Mouse (Mus musculus) neural tube, embryonic 12.5 days (tissue): ENCODE data around the gene Rapgef5. TPM values are rescaled to one million over a fixed set of nuclear protein-coding genes. Genes with fewer than 3 reads are reported as not detected.

ENCODE experiments used
- ATAC-seq: fragments of 200-750 bp; cut with Nextera tagmentation; 2 replicates; pipeline ENCODE4 v1.8.0; 2017; ENCODE audit warnings: low read depth, mild to moderate bottlenecking, moderate TSS enrichment, moderate library complexity; ENCODE audit not compliant: low FRiP score
- H3K27ac ChIP-seq: fragments of 300-500 bp; sonication (generic); 2 replicates; pipeline ENCODE4 v1.5.1; 2016
- H3K27me3 ChIP-seq: fragments of 300-500 bp; sonication (generic); replicated peaks from 2 replicates; pipeline ENCODE4 v1.6.1; 2016; ENCODE audit warnings: mild to moderate bottlenecking
- H3K36me3 ChIP-seq: fragments of 300-500 bp; sonication (generic); 2 replicates; pipeline ENCODE4 v1.6.1; 2016; ENCODE audit warnings: mild to moderate bottlenecking
- H3K4me1 ChIP-seq: fragments of 300-500 bp; sonication (generic); 2 replicates; pipeline ENCODE4 v1.6.1; 2016
- H3K4me2 ChIP-seq: fragments of 300-500 bp; sonication (generic); replicated peaks from 2 replicates; pipeline ENCODE4 v1.6.1; 2016; ENCODE audit warnings: mild to moderate bottlenecking
- H3K4me3 ChIP-seq: fragments of 300-500 bp; sonication (generic); 2 replicates; pipeline ENCODE4 v1.5.1; 2016
- H3K9ac ChIP-seq: fragments of 300-500 bp; sonication (generic); 2 replicates; pipeline ENCODE4 v1.6.1; 2016; ENCODE audit warnings: mild to moderate bottlenecking
- H3K9me3 ChIP-seq: fragments of 300-500 bp; sonication (generic); 2 replicates; pipeline ENCODE4 v1.6.1; 2016; ENCODE audit warnings: mild to moderate bottlenecking
- WGBS: fragments of 180-500 bp; shearing (Covaris S2); methylation state at CpG from one replicate; pipeline ENCODE4 v1.1.7; 2016; 5-methylcytosine and 5-hydroxymethylcytosine counted together
- polyA plus RNA-seq: library from polyadenylated mRNA; unstranded; fragments of >200 nt; fragmentation: Nextera tagmentation; extraction: Ambion mirVana; gene quantifications from 2 replicates; pipeline ENCODE4 v1.2.1, GENCODE M21; 2016

The Rapgef5 gene
- 35.8 and 37.3 TPM in 2 replicates for polyA plus RNA-seq

DNA sequence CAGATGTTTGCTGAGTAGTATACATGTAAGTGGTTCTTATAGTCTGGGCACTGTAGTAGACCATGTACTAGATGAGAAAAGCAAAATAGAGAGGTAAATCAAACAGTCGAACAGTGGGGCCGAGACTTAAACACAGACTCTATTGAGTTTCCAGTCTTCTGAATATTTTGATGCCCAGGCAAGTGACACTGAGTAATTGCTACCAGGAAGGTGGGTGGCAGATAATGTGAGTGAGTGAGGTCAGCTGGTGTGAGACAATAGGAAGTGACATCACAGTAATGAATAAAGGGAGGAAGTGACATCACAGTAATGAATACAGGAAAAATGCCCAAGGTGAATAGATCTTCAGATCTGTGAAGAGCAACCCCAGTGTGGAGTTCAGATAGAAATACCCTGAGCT is at the start of gene Rapgef5:
Rapgef5 (plus strand) TSS at position 301 of the 400 bp plus-strand sequence.
- no peak within 1 kb of the TSS for H3K9ac ChIP-seq
- H3K4me3 ChIP-seq: no peak within 1 kb of the TSS
- 93% methylated on average over 2 of the region's 2 CpGs for WGBS
- H3K4me1 ChIP-seq: no peaks in the 10 kb centered on the region
- no peaks in the 10 kb centered on the region for H3K9me3 ChIP-seq
- H3K4me2 ChIP-seq: no peak within 1 kb of the TSS
- H3K36me3 ChIP-seq: no peaks in the 10 kb centered on the region
- no peak within 1 kb of the TSS for H3K27ac ChIP-seq
- H3K27me3 ChIP-seq: no peaks in the 10 kb centered on the region
- ATAC-seq: no peak

DNA sequence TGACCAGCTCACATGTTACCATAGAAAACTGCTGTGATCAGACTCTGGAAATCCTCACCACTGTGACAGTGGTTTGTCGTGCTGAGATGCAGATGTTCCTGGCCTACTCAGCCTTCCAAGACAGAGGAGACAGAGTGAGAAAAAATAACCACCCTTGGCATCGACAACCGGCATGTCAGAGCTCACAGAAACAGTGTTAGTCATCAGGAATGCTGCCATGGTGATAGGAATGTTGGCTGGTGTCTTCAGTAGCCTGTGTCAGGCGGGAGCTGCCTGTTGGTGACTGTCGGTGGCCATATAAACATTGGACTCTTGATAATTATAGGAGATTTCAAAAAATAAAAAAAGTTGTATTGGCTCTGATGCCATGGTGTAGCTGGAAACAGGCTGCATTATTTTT is 48.0 kb upstream of the Rapgef5 start:
- no peak for ATAC-seq
- 77% methylated on average over 5 of the region's 5 CpGs for WGBS

DNA sequence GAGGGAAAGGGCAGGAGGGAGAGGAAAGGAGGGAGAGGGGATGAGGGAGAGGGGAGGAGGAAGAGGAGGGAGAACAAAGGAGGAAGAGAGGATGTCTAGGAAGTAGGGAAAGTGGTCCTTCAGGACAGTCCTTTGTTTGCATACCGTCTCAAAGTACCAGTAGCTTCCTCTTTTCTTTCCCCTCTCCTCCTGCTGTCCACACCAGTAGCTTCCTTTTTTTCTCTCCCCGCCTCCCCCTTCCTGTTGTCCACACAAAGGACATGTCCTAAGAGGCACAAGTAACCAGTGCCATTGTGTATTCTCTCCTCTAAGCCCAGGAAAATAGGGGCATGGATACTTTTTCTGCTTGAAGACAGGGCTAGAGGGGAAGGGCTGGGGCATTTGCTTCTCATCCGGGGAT is 37.3 kb upstream of the Rapgef5 start:
- no peak for ATAC-seq
- H3K9ac ChIP-seq: no peak overlapping the region
- no peak overlapping the region for H3K27ac ChIP-seq
- 52% methylated on average over 3 of the region's 3 CpGs for WGBS
- H3K36me3 ChIP-seq: no peaks in the 10 kb centered on the region
- H3K4me3 ChIP-seq: no peak overlapping the region
- no peaks in the 10 kb centered on the region for H3K4me1 ChIP-seq
- no peak overlapping the region for H3K4me2 ChIP-seq
- H3K27me3 ChIP-seq: no peaks in the 10 kb centered on the region
- no peaks in the 10 kb centered on the region for H3K9me3 ChIP-seq

More for the DNA sequence above, 48.0 kb upstream of the Rapgef5 start:
- Histone ChIP-seq H3K36me3 (no peaks in the 10 kb centered on the region), H3K4me2 (no peak overlapping the region), H3K4me1 (no peaks in the 10 kb centered on the region), H3K27me3 (no peaks in the 10 kb centered on the region), H3K9ac (no peak overlapping the region), H3K27ac (no peak overlapping the region), H3K4me3 (no peak overlapping the region), H3K9me3 (no peaks in the 10 kb centered on the region)

DNA sequence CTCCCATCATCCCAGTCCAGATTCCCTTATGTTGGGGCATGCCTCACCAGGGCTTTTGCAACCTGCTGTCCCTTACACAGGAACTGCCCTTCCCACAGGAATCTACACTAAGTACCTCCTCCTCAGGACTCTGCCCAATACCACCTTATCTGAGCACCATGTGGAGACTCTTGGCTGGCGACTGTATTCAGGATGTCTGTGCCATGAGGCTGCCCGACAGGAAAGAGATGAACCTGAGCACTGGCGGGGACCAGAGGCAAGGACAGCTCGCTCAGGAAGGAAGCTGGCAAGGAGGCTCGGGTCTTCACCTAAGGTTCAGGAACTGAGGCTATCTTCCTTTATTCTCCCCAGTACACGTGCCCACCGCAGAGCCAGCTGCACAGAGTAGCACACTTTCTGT is 36.6 kb upstream of the Rapgef5 start:
- no peak overlapping the region for H3K4me3 ChIP-seq
- no peak overlapping the region for H3K4me2 ChIP-seq
- no peaks in the 10 kb centered on the region for H3K27me3 ChIP-seq
- WGBS: 75% methylated on average over 7 of the region's 7 CpGs
- H3K27ac ChIP-seq: no peak overlapping the region
- no peak overlapping the region for H3K9ac ChIP-seq
- ATAC-seq: no peak
- H3K9me3 ChIP-seq: no peaks in the 10 kb centered on the region
- no peaks in the 10 kb centered on the region for H3K4me1 ChIP-seq
- H3K36me3 ChIP-seq: no peaks in the 10 kb centered on the region

DNA sequence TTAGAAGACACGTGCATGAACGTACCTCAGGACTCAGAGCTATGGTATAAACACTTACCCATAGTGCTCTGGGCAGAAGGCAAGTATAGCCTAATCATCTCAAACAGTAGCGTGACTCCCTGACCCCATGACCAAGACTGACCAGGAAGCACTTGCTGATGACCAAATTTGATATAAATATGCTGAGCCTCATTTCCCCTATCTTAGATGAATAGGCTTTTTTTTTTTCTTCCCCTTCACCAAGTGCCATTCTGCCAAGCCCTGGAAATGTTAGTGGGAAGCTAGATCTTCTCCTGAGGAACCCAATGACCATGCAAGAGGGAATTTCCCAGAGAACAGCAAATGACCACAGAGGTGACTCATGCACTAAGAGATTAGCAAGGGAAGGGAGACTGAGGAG is 35.3 kb upstream of the Rapgef5 start:
- no peak overlapping the region for H3K27ac ChIP-seq
- no peak for ATAC-seq
- no peak overlapping the region for H3K4me3 ChIP-seq
- H3K9ac ChIP-seq: no peak overlapping the region
- H3K36me3 ChIP-seq: no peaks in the 10 kb centered on the region
- H3K27me3 ChIP-seq: no peaks in the 10 kb centered on the region
- no peak overlapping the region for H3K4me2 ChIP-seq
- H3K9me3 ChIP-seq: no peaks in the 10 kb centered on the region
- WGBS: 89% methylated on average over 3 of the region's 3 CpGs
- no peaks in the 10 kb centered on the region for H3K4me1 ChIP-seq

DNA sequence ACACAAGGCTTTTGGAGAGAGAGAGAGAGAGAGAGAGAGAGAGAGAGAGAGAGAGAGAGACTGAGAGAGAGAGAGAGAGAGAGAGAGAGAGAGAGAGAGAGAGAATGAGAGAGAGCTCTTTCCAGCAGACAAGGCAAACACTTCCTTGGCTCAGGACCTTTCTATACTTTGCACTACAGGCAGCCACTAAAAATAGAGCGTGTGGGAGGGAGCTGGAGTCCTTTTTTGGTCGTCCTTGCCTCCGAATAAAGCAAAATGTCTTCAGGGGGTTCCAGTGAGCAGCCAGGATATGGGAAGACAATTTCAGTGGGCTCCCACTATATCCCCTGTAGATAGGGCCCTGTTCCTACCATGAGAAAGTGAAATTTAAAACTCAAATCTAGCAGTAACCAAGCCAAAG is 33.6 kb upstream of the Rapgef5 start:
- Histone ChIP-seq H3K4me1 (no peaks in the 10 kb centered on the region), H3K4me2 (no peak overlapping the region), H3K9ac (no peak overlapping the region), H3K9me3 (no peaks in the 10 kb centered on the region), H3K27me3 (no peaks in the 10 kb centered on the region), H3K36me3 (no peaks in the 10 kb centered on the region), H3K4me3 (no peak overlapping the region), H3K27ac (no peak overlapping the region)
- 36% methylated on average over 3 of the region's 3 CpGs for WGBS
- no peak for ATAC-seq

DNA sequence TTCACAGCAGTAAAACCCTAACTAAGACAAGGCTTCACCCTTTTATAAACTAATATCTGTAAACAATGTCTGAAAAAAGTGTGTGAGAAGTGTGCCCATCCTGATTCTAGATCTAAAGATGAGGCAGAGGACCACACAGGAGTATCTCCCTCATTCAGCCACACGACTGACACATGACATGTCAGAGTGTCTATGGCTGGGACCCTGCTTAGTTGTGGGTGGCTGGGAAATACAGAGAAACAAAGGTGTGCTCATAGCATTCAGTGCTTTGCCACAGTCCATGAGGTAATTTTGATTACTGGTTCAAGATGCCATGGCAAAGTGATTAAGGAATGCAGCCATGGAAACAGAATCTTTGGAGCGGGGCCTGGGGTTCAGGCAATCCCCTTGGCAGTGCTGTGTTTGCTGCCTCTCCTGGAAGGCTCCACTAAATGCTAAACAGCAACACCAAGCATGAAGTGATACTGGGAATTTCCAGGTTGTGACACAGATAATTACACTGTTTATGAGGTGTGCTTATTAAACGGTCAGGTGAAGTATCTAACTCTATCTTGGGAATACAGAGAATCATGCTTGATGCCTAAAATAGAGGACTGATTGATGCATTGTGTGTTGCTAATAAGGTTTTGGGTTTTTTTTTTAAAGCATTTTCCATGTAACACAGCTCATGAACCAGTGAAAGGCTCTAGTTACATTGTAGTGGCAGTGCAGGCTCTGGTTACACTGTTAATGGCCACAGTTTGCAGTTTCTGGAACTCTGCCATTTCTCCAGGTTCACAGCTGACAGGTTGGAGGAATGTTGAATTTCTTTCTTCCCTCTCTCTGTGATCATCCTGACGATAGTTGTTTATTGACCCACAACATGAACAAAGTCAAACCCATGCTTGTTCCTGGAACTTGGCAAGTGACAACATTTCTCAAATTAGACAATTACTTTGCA is 29.9 kb upstream of the Rapgef5 start:
- no peak overlapping the region for H3K4me3 ChIP-seq
- WGBS: 77% methylated on average over 4 of the region's 4 CpGs
- H3K36me3 ChIP-seq: no peaks in the 10 kb centered on the region

DNA sequence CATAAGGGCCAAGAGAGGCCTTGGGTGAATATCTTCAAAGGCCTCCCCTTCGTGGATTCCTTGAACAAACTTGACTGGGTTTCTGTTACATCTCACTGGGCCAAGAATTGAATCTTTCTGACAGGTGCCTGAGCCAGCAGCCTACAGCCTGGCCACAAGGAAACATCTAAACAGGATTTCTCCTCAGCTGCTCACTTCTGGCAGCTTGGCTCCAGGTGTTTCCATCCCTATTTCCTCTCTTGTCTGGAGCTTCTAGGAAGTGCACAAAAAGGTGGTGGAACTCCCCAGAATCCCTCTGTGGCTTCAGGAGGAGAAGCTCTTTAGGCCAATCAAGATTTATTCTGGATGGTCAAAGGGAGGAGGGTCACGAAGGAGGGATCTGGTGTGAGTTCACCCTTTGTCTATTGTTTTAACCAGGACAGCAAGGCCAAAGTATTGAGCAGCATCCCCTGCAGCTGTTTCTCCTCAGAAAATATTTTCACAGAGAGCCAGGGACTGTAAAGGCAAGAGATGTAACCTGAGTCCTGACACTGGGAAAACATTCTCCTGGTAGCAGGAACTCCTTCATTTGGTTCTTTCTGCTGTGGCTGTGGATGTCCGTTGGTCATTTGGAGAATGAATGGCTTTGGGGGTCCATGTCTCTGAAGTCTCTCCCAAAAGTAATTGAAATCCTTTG is 19.6 kb upstream of the Rapgef5 start:
- Histone ChIP-seq H3K4me2 (no peak overlapping the region), H3K27ac (no peak overlapping the region), H3K9ac (no peak overlapping the region), H3K36me3 (no peaks in the 10 kb centered on the region), H3K4me3 (no peak overlapping the region), H3K4me1 (no peaks in the 10 kb centered on the region), H3K9me3 (no peaks in the 10 kb centered on the region), H3K27me3 (no peaks in the 10 kb centered on the region)
- no peak for ATAC-seq
- 61% methylated on average over 3 of the region's 3 CpGs for WGBS

More for the DNA sequence above, 29.9 kb upstream of the Rapgef5 start:
- no peak overlapping the region for H3K4me2 ChIP-seq
- H3K27ac ChIP-seq: no peak overlapping the region
- no peaks in the 10 kb centered on the region for H3K9me3 ChIP-seq
- H3K9ac ChIP-seq: no peak overlapping the region
- H3K27me3 ChIP-seq: no peaks in the 10 kb centered on the region
- H3K4me1 ChIP-seq: no peaks in the 10 kb centered on the region
- no peak for ATAC-seq

DNA sequence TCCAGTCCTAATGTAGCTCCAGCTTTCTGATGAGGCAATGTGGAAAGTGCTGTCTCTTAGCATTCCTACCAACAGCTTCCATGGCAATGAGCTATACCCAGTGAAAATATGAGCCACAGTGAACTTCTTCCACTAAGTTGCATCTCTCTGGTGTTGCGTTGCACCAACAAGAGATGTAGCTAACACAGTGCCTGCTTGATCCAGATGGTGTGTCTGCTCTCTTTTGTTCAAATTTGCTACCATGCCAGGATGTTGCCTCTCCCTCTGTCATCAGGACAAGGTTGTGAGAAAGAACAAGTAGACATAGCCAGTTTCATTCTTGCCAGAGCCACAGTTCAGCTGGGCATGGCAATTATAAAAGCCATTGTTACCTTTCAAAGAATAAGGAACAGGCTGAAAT is 18.9 kb upstream of the Rapgef5 start:
- ATAC-seq: no peak
- H3K4me1 ChIP-seq: no peaks in the 10 kb centered on the region
- H3K4me2 ChIP-seq: no peak overlapping the region
- no peak overlapping the region for H3K9ac ChIP-seq
- no peaks in the 10 kb centered on the region for H3K9me3 ChIP-seq
- no peak overlapping the region for H3K27ac ChIP-seq
- H3K4me3 ChIP-seq: no peak overlapping the region
- no peaks in the 10 kb centered on the region for H3K36me3 ChIP-seq
- 88% methylated on average over 1 of the region's 1 CpGs for WGBS
- no peaks in the 10 kb centered on the region for H3K27me3 ChIP-seq

DNA sequence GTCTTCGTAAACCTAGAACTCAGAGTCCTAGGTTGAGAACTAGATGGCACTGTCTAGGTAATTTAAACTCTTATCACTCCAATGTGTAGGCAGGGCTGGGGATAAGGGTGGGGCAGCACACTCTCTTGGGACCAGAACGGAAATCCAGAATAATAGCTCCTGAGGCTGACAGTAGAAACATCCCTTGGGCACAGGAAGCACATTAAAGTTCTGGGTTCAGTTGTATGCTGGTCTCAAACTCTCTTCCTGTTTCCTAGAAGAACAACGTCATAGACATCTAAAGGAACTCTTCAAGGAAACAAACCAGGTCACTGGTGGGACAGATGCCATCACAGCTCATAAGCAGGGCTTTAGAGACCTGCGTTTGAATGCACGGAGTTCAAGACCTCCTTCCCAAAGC is 17.0 kb upstream of the Rapgef5 start:
- H3K4me2 ChIP-seq: no peak overlapping the region
- H3K9me3 ChIP-seq: no peaks in the 10 kb centered on the region
- H3K36me3 ChIP-seq: no peaks in the 10 kb centered on the region
- no peak overlapping the region for H3K27ac ChIP-seq
- WGBS: 92% methylated on average over 5 of the region's 5 CpGs
- no peak overlapping the region for H3K9ac ChIP-seq
- H3K27me3 ChIP-seq: no peaks in the 10 kb centered on the region
- H3K4me3 ChIP-seq: no peak overlapping the region
- ATAC-seq: no peak
- no peaks in the 10 kb centered on the region for H3K4me1 ChIP-seq

DNA sequence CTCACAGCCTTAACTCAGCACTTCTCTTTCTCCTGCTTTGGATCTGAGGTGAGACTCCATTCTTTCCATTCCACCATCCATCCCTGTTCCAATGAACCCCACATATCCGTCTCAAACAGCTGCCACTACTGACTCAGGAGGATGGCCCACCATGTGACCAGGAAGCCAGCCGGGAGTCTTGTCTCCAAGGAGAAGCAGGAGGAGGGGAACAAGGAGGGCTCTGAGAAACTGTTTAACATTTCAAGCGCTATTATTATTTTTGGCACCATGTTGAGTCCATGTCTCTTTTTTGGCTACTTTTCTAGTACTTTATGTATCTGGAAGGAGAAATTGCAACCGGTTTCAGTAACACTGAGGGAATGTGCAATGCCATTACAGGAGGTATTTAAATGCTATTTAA is 15.1 kb upstream of the Rapgef5 start:
- no peaks in the 10 kb centered on the region for H3K36me3 ChIP-seq
- H3K4me1 ChIP-seq: no peaks in the 10 kb centered on the region
- ATAC-seq: no peak
- no peak overlapping the region for H3K27ac ChIP-seq
- H3K9me3 ChIP-seq: no peaks in the 10 kb centered on the region
- H3K27me3 ChIP-seq: no peaks in the 10 kb centered on the region
- 69% methylated on average over 4 of the region's 4 CpGs for WGBS
- H3K9ac ChIP-seq: no peak overlapping the region
- H3K4me2 ChIP-seq: no peak overlapping the region
- H3K4me3 ChIP-seq: no peak overlapping the region

DNA sequence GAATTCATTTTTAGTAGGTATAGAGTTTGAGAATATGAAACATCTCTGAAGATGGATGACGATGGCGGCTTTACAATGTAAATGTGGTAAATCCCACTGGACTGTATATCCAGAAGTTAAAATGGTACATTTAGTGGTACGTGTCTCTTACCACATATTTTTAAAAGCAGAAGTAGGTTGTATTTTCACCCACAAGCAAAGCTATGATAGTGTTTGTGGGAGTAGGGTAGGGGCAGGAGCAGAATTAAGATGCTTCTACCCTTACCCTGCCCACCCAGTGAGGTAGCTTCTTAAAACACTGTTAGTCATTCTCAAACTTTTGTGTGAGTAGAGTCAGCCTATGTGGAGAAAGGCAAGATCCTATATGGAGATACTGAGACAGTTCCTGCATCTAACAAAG is 13.4 kb upstream of the Rapgef5 start:
- H3K27ac ChIP-seq: no peak overlapping the region
- no peak overlapping the region for H3K4me3 ChIP-seq
- WGBS: 93% methylated on average over 3 of the region's 3 CpGs
- ATAC-seq: no peak
- no peaks in the 10 kb centered on the region for H3K36me3 ChIP-seq
- no peaks in the 10 kb centered on the region for H3K9me3 ChIP-seq
- no peak overlapping the region for H3K4me2 ChIP-seq
- no peaks in the 10 kb centered on the region for H3K27me3 ChIP-seq
- no peaks in the 10 kb centered on the region for H3K4me1 ChIP-seq
- H3K9ac ChIP-seq: no peak overlapping the region
